Mouse (Mus musculus) kidney, adult 2 months (tissue): ENCODE data around the gene Bms1. TPM values are rescaled to one million over a fixed set of nuclear protein-coding genes. Genes with fewer than 3 reads are reported as not detected.

Source experiments
- DNase-seq: peaks from one replicate; pipeline ENCODE4 v3.0.0; 2021
- H3K27ac ChIP-seq: fragments of 200-500 bp; 2 replicates; pipeline ENCODE4 v1.5.1; 2012; ENCODE audit warnings: low read depth, low read length, control low read depth, inconsistent platforms; ENCODE audit not compliant: insufficient read depth
- H3K27me3 ChIP-seq: fragments of 200-500 bp; replicated peaks from 2 replicates; pipeline ENCODE4 v1.6.1; 2012; ENCODE audit warnings: mild to moderate bottlenecking, moderate library complexity, low read length, inconsistent platforms; ENCODE audit not compliant: control insufficient read depth, insufficient read depth
- H3K36me3 ChIP-seq: fragments of 200-500 bp; 2 replicates; pipeline ENCODE4 v1.6.1; 2012; ENCODE audit warnings: mild to moderate bottlenecking, moderate library complexity, low read length, inconsistent platforms; ENCODE audit not compliant: control insufficient read depth, insufficient read depth
- H3K4me1 ChIP-seq: fragments of 200-500 bp; 2 replicates; pipeline ENCODE4 v1.6.1; 2011; ENCODE audit warnings: low read length; ENCODE audit not compliant: control insufficient read depth, insufficient read depth
- H3K4me3 ChIP-seq: fragments of 200-500 bp; 2 replicates; pipeline ENCODE4 v1.5.1; 2011; ENCODE audit warnings: mild to moderate bottlenecking, low read depth, low read length, control low read depth; ENCODE audit not compliant: insufficient read depth
- CTCF ChIP-seq: fragments of 200-500 bp; conservative IDR thresholded peaks from 2 replicates; pipeline ENCODE4 v1.5.1; 2011; ENCODE audit warnings: low read depth, mild to moderate bottlenecking, control low read depth, low read length, moderate library complexity, mixed read lengths; ENCODE audit not compliant: insufficient read depth, insufficient read length
- POLR2A ChIP-seq: fragments of 200-500 bp; IDR thresholded peaks from one replicate; pipeline ENCODE4 v1.6.1; 2011; ENCODE audit warnings: low read depth, low read length, control low read depth
- WGBS: fragments of 180-500 bp; shearing (Covaris S2); methylation state at CpG from one replicate; pipeline ENCODE4 v1.1.7; 2018; 5-methylcytosine and 5-hydroxymethylcytosine counted together
- polyA plus RNA-seq: library from polyadenylated mRNA; depleted of rRNA; stranded (reverse); fragments of >200 nt; gene quantifications from 2 replicates; pipeline ENCODE4 v1.2.3, GENCODE M21; 2012; rRNA removed

Gene Bms1
- polyA plus RNA-seq, 1 experiment = 4.8 TPM

DNA sequence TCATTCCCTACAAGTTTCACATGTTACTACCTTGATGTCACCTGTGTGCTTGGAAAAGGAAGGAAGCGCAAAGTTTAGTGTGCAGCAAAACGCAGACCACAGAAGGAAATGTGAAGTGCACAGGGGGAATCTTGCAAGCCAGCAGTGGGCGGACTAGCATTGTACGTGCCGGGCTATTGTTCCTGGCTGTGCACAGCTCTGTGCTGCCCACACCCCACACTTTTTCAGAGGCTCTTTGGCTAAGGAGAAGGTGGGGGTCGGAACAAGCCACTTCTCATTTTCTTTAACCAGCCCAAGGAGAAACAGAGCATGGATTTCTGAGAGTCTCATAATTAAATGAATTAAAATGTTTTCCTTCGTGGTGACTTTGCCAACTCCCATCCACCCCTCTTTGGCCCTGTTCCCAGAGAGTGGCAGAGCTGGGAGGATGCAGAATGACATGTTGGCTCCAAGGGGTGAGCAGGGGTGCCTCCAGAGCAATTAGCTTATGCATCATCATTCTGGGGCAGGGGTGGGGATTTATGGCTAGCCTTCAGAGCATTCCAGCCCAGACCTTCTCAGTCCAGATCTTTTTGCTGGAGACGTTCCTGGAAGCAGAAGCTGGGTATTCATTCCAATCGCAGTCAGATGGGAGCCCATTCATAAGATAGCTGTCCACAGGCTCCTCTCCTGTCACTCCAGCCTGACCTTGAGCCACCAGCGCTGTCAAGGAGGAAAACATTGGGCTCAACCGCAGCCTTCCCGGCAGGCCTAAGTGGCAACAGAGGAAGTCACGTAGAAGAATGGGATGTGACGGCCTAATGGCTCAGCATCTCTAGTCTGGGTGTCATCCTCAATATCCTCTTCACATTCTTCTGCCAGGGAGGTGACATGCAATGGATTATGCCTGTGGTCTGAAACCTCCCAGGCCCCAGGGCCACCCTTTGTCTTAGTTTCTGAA, 82.5 kb downstream of the Bms1 start:
- 54% methylated on average over 14 of the region's 14 CpGs for WGBS
- Histone ChIP-seq H3K36me3 (no peaks in the 10 kb centered on the region), H3K4me3 (no peak overlapping the region), H3K27ac (no peak overlapping the region), H3K27me3 (no peaks in the 10 kb centered on the region), H3K4me1 (no peaks in the 10 kb centered on the region)
- TF ChIP-seq POLR2A (no peak), CTCF (no peak)
- no peak for DNase-seq

DNA sequence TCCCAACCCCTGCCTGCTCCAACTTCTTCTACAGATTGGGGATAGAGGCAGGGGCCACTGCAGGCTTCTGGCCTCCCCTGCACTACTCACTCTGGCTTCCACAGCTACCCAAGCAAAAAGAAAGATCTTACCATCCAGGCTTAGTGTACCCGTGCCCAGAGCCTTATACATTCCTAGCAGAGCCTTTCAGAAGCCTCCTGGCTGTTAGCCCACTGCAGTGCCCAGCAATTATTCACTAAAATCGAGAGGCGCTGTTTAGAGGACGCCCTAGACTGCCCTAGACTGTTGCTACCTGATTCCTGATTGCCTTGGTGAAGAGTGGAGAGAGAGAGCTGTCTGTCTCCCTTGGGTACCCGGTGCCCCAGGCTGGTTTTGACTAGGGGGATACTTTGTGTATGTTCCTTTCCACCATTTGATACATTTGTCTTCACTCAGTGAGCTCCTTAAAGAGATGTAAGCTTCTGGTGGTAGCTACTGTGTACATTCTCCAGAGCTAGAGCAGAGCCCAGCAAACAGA, 83.3 kb downstream of the Bms1 start:
- Histone ChIP-seq H3K4me3 (no peak overlapping the region), H3K4me1 (no peaks in the 10 kb centered on the region), H3K27me3 (no peaks in the 10 kb centered on the region), H3K36me3 (no peaks in the 10 kb centered on the region), H3K27ac (no peak overlapping the region)
- 51% methylated on average over 5 of the region's 5 CpGs for WGBS
- TF ChIP-seq POLR2A (no peak), CTCF (no peak)
- DNase-seq = no peak

DNA sequence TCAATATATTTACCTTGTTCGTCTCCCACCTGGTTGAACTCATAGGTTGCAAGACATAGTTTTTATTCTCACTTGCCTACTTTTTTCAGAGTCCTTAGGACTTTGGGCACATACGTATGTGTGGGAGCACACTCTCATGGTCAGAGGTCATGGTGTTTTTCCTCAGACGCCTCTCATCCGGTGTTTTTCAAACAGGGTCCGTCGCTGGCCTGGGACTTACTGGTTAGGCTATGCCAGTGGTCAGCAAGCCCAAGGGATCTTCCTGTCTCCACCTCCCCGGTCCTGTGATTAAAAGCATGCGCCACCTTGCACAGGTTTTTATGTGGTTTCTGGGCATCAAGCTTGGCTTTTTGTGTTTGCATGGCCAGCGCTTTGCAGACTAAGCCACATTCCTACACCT, 85.4 kb downstream of the Bms1 start:
- no peak for TF ChIP-seq POLR2A
- TF ChIP-seq CTCF = no peak
- no peak overlapping the region for H3K4me3 ChIP-seq
- no peak overlapping the region for H3K27ac ChIP-seq
- WGBS = 81% methylated on average over 9 of the region's 9 CpGs
- H3K36me3 ChIP-seq = no peaks in the 10 kb centered on the region
- no peaks in the 10 kb centered on the region for H3K27me3 ChIP-seq
- no peak for DNase-seq
- H3K4me1 ChIP-seq = no peaks in the 10 kb centered on the region

Other genes starting within 250 kb of the Bms1 start
- 0.57 and 0.95 TPM in 2 replicates for gene Ret, start 221.8 kb downstream of the Bms1 start, polyA plus RNA-seq
- 0.66 and 0.68 TPM in 2 replicates for gene Zfp248, start 36.1 kb upstream of the Bms1 start, polyA plus RNA-seq
- gene Zfp9, start 59.8 kb upstream of the Bms1 start, polyA plus RNA-seq = 0.53 and 0.66 TPM in 2 replicates
- gene Ankrd26, start 142.8 kb upstream of the Bms1 start, polyA plus RNA-seq = 1.0 TPM in 2 replicates